Mouse (Mus musculus): ENCODE measurements at regions not wholly inside any gene's neighbourhood (a gene's known extent, or its start where the extent isn't known, plus 50 kb on each side); places are given as distances from the start of the nearest gene placed in this dataset.
"Not testable (repeated sequence)": the region's sequence is repeated elsewhere in the genome, so short reads cannot be mapped to it uniquely, and the experiment has no call there.

GRCm38 (mm10) chr6:59102090-59102489 lies 77.7 kb upstream of the Fam13a start:
- Histone ChIP-seq H3K36me3 (no peaks in the 10 kb centered on the region), H3K9me3 (no peaks in the 10 kb centered on the region), H3K9ac (no peak overlapping the region), H3K4me1 (no peaks in the 10 kb centered on the region), H3K27ac (no peak overlapping the region), H3K4me3 (replicated peaks) (no peak overlapping the region), H3K4me2 (no peak overlapping the region), H3K27me3 (replicated peaks) (no peaks in the 10 kb centered on the region)
- WGBS: 45% methylated on average over 1 of the region's 1 CpGs
- 0 out of 2 replicates have a peak, but pooled peaks have one; percentile 27 for ATAC-seq (ENCODE audit: insufficient read depth, low FRiP score, low read depth)

GRCm38 (mm10) chr6:59103936-59104335 lies 79.6 kb upstream of the Fam13a start:
- ATAC-seq (ENCODE audit: insufficient read depth, low FRiP score, low read depth): no peak
- WGBS: 38% methylated on average over 2 of the region's 2 CpGs
- H3K4me3 ChIP-seq (replicated peaks): no peak overlapping the region

GRCm38 (mm10) chr6:59104496-59104895 lies 80.1 kb upstream of the Fam13a start:
- Histone ChIP-seq H3K27me3 (replicated peaks) (no peaks in the 10 kb centered on the region), H3K27ac (no peak overlapping the region), H3K4me1 (no peaks in the 10 kb centered on the region), H3K9me3 (no peaks in the 10 kb centered on the region), H3K4me3 (replicated peaks) (no peak overlapping the region), H3K4me2 (no peak overlapping the region), H3K36me3 (no peaks in the 10 kb centered on the region), H3K9ac (no peak overlapping the region)
- no peak for ATAC-seq (ENCODE audit: insufficient read depth, low FRiP score, low read depth)
- 17% methylated on average over 2 of the region's 2 CpGs for WGBS

More at GRCm38 (mm10) chr6:59103936-59104335, 79.6 kb upstream of the Fam13a start:
- Histone ChIP-seq H3K4me1 (no peaks in the 10 kb centered on the region), H3K4me2 (no peak overlapping the region), H3K9me3 (no peaks in the 10 kb centered on the region), H3K27me3 (replicated peaks) (no peaks in the 10 kb centered on the region), H3K36me3 (no peaks in the 10 kb centered on the region), H3K27ac (no peak overlapping the region), H3K9ac (no peak overlapping the region)

GRCm38 (mm10) chr6:59108102-59108501 lies 83.8 kb upstream of the Fam13a start:
- no peak overlapping the region for H3K27ac ChIP-seq
- ATAC-seq (ENCODE audit: insufficient read depth, low FRiP score, low read depth): no peak; the same call in 1 of the 2 replicates
- H3K27me3 ChIP-seq (replicated peaks): no peaks in the 10 kb centered on the region
- H3K9ac ChIP-seq: no peak overlapping the region
- no peaks in the 10 kb centered on the region for H3K9me3 ChIP-seq
- 77% methylated on average over 4 of the region's 4 CpGs for WGBS
- no peaks in the 10 kb centered on the region for H3K36me3 ChIP-seq
- no peaks in the 10 kb centered on the region for H3K4me1 ChIP-seq
- no peak overlapping the region for H3K4me3 ChIP-seq (replicated peaks)
- H3K4me2 ChIP-seq: no peak overlapping the region

GRCm38 (mm10) chr6:59132410-59132809 lies 76.3 kb upstream of the Tigd2 start:
- WGBS: 63% methylated on average over 2 of the region's 2 CpGs
- Histone ChIP-seq H3K9me3 (no peaks in the 10 kb centered on the region), H3K4me1 (no peaks in the 10 kb centered on the region), H3K4me2 (no peak overlapping the region), H3K27me3 (replicated peaks) (no peaks in the 10 kb centered on the region), H3K9ac (no peak overlapping the region), H3K4me3 (replicated peaks) (no peak overlapping the region), H3K36me3 (no peaks in the 10 kb centered on the region), H3K27ac (no peak overlapping the region)
- ATAC-seq (ENCODE audit: insufficient read depth, low FRiP score, low read depth): no peak

- H3K4me1 ChIP-seq; H3K4me2 ChIP-seq; H3K36me3 ChIP-seq; H3K9ac ChIP-seq; H3K27ac ChIP-seq; H3K27me3 ChIP-seq (replicated peaks); H3K4me3 ChIP-seq (replicated peaks); H3K9me3 ChIP-seq; ATAC-seq (ENCODE audit: insufficient read depth, low FRiP score, low read depth): not testable (repeated sequence)
- 85% methylated on average over 1 of the region's 1 CpGs for WGBS
These were observed 74.9 kb upstream of the Tigd2 start for GRCm38 (mm10) chr6:59133800-59134199.

DNA sequence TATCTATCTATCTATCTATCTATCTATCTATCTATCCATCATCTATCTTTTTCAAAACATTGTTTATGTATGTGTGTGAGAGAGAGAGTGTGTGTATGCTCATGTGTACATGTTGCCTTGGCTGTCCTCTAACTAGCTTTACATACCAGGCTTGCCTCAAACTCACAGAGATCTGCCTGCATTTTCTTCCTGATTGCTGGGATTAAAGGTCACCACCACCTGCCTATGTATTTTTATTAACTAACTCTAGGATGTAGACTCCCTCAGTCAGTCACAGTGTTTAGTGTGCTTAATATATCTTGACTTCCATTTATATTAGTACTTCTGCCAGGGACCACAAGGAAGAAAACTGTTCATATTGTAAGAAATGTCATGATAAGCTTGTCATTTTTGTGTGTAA lies 69.0 kb upstream of the Tigd2 start:
- Histone ChIP-seq H3K27me3 (replicated peaks) (no peaks in the 10 kb centered on the region), H3K9me3 (no peaks in the 10 kb centered on the region), H3K36me3 (no peaks in the 10 kb centered on the region), H3K4me2 (no peak overlapping the region), H3K4me3 (replicated peaks) (no peak overlapping the region), H3K27ac (no peak overlapping the region), H3K4me1 (no peaks in the 10 kb centered on the region), H3K9ac (no peak overlapping the region)
- ATAC-seq (ENCODE audit: insufficient read depth, low FRiP score, low read depth): no peak

DNA sequence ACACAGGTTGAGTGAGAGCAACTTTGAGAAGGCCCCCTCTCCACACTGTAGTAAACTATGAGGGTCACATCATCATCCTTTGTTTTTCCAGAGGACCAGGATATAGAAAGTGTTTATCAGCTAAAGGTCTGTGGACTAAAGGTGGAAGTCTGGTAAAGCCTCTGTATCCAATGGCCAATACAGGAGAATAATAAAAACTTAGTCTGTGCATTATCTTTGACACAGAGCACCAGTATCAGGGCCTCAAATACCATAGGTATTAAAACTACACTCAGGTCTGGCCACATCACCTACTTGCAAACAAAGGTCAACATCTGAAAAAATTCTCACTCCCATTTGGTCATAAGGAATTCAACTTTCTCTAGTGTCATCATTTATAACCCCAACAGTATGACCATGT lies 66.6 kb upstream of the Tigd2 start:
- H3K36me3 ChIP-seq: no peaks in the 10 kb centered on the region

DNA sequence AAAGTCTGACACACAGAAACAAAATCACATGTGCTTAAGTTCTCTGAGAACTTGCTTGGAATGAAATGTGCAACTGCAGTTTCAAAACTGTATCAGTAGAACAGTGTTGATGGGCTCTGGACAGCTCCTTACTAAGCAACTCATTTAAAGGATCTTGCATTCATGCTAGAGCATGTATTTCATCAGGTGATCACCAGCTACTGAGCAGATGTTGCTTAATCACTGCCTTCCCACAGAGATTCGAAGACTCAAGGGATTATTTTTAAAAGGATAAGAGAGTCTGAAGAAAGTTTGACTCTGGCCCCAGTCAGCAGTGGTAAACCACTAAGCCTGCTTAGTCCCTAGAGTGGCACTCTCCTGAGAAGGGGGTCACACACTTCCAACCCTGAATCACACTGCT lies 61.2 kb upstream of the Tigd2 start:
- Histone ChIP-seq H3K36me3 (no peaks in the 10 kb centered on the region), H3K9ac (no peak overlapping the region), H3K9me3 (no peaks in the 10 kb centered on the region), H3K4me3 (replicated peaks) (no peak overlapping the region), H3K4me2 (no peak overlapping the region), H3K27ac (no peak overlapping the region), H3K27me3 (replicated peaks) (no peaks in the 10 kb centered on the region), H3K4me1 (no peaks in the 10 kb centered on the region)
- WGBS: 50% methylated on average over 1 of the region's 1 CpGs
- ATAC-seq (ENCODE audit: insufficient read depth, low FRiP score, low read depth): no peak

More for the DNA sequence above, 66.6 kb upstream of the Tigd2 start:
- Histone ChIP-seq H3K27ac (no peak overlapping the region), H3K4me1 (no peaks in the 10 kb centered on the region), H3K9me3 (no peaks in the 10 kb centered on the region), H3K4me3 (replicated peaks) (no peak overlapping the region), H3K9ac (no peak overlapping the region), H3K27me3 (replicated peaks) (no peaks in the 10 kb centered on the region), H3K4me2 (no peak overlapping the region)
- no peak for ATAC-seq (ENCODE audit: insufficient read depth, low FRiP score, low read depth)

- Histone ChIP-seq H3K4me3 (replicated peaks) (no peak overlapping the region), H3K9ac (no peak overlapping the region), H3K27ac (no peak overlapping the region), H3K4me2 (no peak overlapping the region), H3K9me3 (no peaks in the 10 kb centered on the region), H3K4me1 (no peaks in the 10 kb centered on the region), H3K27me3 (replicated peaks) (no peaks in the 10 kb centered on the region), H3K36me3 (no peaks in the 10 kb centered on the region)
- 76% methylated on average over 1 of the region's 1 CpGs for WGBS
- no peak for ATAC-seq (ENCODE audit: insufficient read depth, low FRiP score, low read depth)
These were observed 53.0 kb upstream of the Tigd2 start for GRCm38 (mm10) chr6:59155636-59156035.

Data from stomach, embryonic 15.5 days (tissue).